Mouse (Mus musculus) midbrain, embryonic 11.5 days (tissue): ENCODE results near the gene Hfe. TPM values are rescaled to one million over a fixed set of nuclear protein-coding genes. Genes with fewer than 3 reads are reported as not detected.
"Not testable (repeated sequence)": the region's sequence is repeated elsewhere in the genome, so short reads cannot be mapped to it uniquely, and the experiment has no call there.

Source experiments
- ATAC-seq: fragments of 200-750 bp; cut with Nextera tagmentation; 2 replicates; pipeline ENCODE4 v1.8.0; 2017; ENCODE audit warnings: moderate TSS enrichment, moderate library complexity; ENCODE audit not compliant: low FRiP score
- DNase-seq: peaks from one replicate; pipeline ENCODE4 v3.0.0; 2015; ENCODE audit warnings: low spot score; ENCODE audit errors: missing footprints
- H3K27ac ChIP-seq: fragments of 300-500 bp; sonication (generic); 2 replicates; pipeline ENCODE4 v1.5.1; 2014; ENCODE audit warnings: low read depth, low read length
- H3K27me3 ChIP-seq: fragments of 300-500 bp; sonication (generic); 2 replicates; pipeline ENCODE4 v1.6.1; 2014; ENCODE audit warnings: mild to moderate bottlenecking, low read length, moderate library complexity, mixed read lengths; ENCODE audit not compliant: control insufficient read depth, insufficient read depth
- H3K36me3 ChIP-seq: fragments of 300-500 bp; sonication (generic); 2 replicates; pipeline ENCODE4 v1.6.1; 2014; ENCODE audit warnings: mild to moderate bottlenecking, low read length, moderate library complexity, mixed read lengths; ENCODE audit not compliant: control insufficient read depth, insufficient read depth
- H3K4me1 ChIP-seq: fragments of 300-500 bp; sonication (generic); 2 replicates; pipeline ENCODE4 v1.6.1; 2014; ENCODE audit warnings: low read length; ENCODE audit not compliant: control insufficient read depth, insufficient read depth
- H3K4me2 ChIP-seq: fragments of 300-500 bp; sonication (generic); 2 replicates; pipeline ENCODE4 v1.6.1; 2014; ENCODE audit warnings: mild to moderate bottlenecking, moderate library complexity
- H3K4me3 ChIP-seq: fragments of 300-500 bp; sonication (generic); 2 replicates; pipeline ENCODE4 v1.5.1; 2014; ENCODE audit warnings: low read depth, low read length
- H3K9ac ChIP-seq: fragments of 300-500 bp; sonication (generic); 2 replicates; pipeline ENCODE4 v1.6.1; 2014; ENCODE audit warnings: low read length
- H3K9me3 ChIP-seq: fragments of 300-500 bp; sonication (generic); 2 replicates; pipeline ENCODE4 v1.6.1; 2016; ENCODE audit warnings: low read length; ENCODE audit not compliant: control insufficient read depth
- WGBS: fragments of 180-500 bp; shearing (Covaris S2); extraction: QIAGEN DNeasy Blood & Tissue Kit; methylation state at CpG from one replicate; pipeline ENCODE4 v1.1.7; 2014; 5-methylcytosine and 5-hydroxymethylcytosine counted together
- polyA plus RNA-seq: library from polyadenylated mRNA; unstranded; fragments of >200 nt; fragmentation: Nextera tagmentation; extraction: Ambion mirVana; gene quantifications from 2 replicates; pipeline ENCODE4 v1.2.1, GENCODE M21; 2014

Gene Hfe
- polyA plus RNA-seq, 1 experiment from 2014 or later, result 2.7 TPM

DNA sequence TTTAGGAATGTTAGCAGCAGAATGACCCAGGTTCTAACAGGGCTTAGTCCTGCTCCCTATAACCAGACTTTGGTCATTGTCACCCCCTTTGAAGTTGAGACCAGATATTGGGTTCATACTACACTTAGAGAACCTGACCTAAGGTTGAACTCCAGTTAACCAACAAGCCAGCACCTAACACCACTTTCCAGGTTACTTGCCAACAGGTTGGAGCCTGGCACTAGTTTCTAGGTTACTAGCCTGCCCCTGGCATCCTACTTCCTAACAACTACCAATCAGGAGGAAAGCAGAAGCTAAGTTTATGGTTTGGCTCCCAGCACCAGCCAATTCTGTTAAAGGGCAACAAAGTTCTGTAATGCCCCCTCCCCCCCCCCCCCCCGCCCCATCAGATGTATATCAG, 14.6 kb upstream of the Hfe start:
- ATAC-seq, result no peak
- H3K36me3 ChIP-seq, result no peaks in the 10 kb centered on the region
- WGBS, result 33% methylated on average over 1 of the region's 1 CpGs
- H3K9me3 ChIP-seq, result no peaks in the 10 kb centered on the region
- H3K27me3 ChIP-seq, result no peaks in the 10 kb centered on the region
- no peak for DNase-seq
- H3K9ac ChIP-seq, result no peak overlapping the region
- no peak overlapping the region for H3K4me2 ChIP-seq
- H3K4me3 ChIP-seq, result no peak overlapping the region
- no peak overlapping the region for H3K27ac ChIP-seq
- no peaks in the 10 kb centered on the region for H3K4me1 ChIP-seq

GRCm38 (mm10) chr13:23724239-23724638, 13.6 kb upstream of the Hfe start:
- WGBS, result 87% methylated on average over 4 of the region's 4 CpGs
- ATAC-seq (no peak), DNase-seq (no peak)
- Histone ChIP-seq H3K4me1 (no peaks in the 10 kb centered on the region), H3K9ac (no peak overlapping the region), H3K36me3 (no peaks in the 10 kb centered on the region), H3K9me3 (no peaks in the 10 kb centered on the region), H3K27me3 (no peaks in the 10 kb centered on the region), H3K27ac (no peak overlapping the region), H3K4me3 (no peak overlapping the region), H3K4me2 (no peak overlapping the region)

- not testable (repeated sequence) for H3K4me2 ChIP-seq, H3K36me3 ChIP-seq, H3K27ac ChIP-seq, H3K9me3 ChIP-seq, DNase-seq, H3K4me3 ChIP-seq, H3K9ac ChIP-seq, ATAC-seq, H3K27me3 ChIP-seq, H3K4me1 ChIP-seq
- WGBS, result 12% methylated on average over 2 of the region's 2 CpGs
Observed at GRCm38 (mm10) chr13:23717593-23718245, 7.1 kb upstream of the Hfe start.

- Histone ChIP-seq H3K4me2 (no peak overlapping the region), H3K36me3 (no peaks in the 10 kb centered on the region), H3K4me3 (no peak overlapping the region), H3K27me3 (no peaks in the 10 kb centered on the region), H3K27ac (no peak overlapping the region), H3K9me3 (no peaks in the 10 kb centered on the region), H3K4me1 (no peaks in the 10 kb centered on the region), H3K9ac (no peak overlapping the region)
- ATAC-seq (no peak), DNase-seq (no peak)
- 53% methylated on average over 11 of the region's 11 CpGs for WGBS
Observed at GRCm38 (mm10) chr13:23717176-23717575, 6.5 kb upstream of the Hfe start.

GRCm38 (mm10) chr13:23716261-23717042, 5.8 kb upstream of the Hfe start:
- no peak overlapping the region for H3K9ac ChIP-seq
- WGBS, result 84% methylated on average over 5 of the region's 5 CpGs
- ATAC-seq (no peak), DNase-seq (no peak)
- no peak overlapping the region for H3K27ac ChIP-seq
- H3K27me3 ChIP-seq, result no peaks in the 10 kb centered on the region
- H3K9me3 ChIP-seq, result no peaks in the 10 kb centered on the region
- no peaks in the 10 kb centered on the region for H3K4me1 ChIP-seq
- no peak overlapping the region for H3K4me3 ChIP-seq
- no peaks in the 10 kb centered on the region for H3K36me3 ChIP-seq
- no peak overlapping the region for H3K4me2 ChIP-seq

- H3K27me3 ChIP-seq, result no peaks in the 10 kb centered on the region
- DNase-seq, result no peak
- peak overlapping the region; percentile 51 for H3K4me2 ChIP-seq
- peaks cover 11% of the 10 kb centered on the region for H3K4me1 ChIP-seq
- peak overlapping the region; percentile 51 for H3K9ac ChIP-seq
- WGBS, result 26% methylated on average over 12 of the region's 15 CpGs
- H3K4me3 ChIP-seq, result peak overlapping the region; percentile 22
- H3K36me3 ChIP-seq, result no peaks in the 10 kb centered on the region
- no peaks in the 10 kb centered on the region for H3K9me3 ChIP-seq
- no peak overlapping the region; the same call in 1 of the 2 replicates for H3K27ac ChIP-seq
- peak; percentile 44; the same call in 1 of the 2 replicates for ATAC-seq
Observed at GRCm38 (mm10) chr13:23709714-23710373, 810 bp downstream of the Hfe start.

DNA sequence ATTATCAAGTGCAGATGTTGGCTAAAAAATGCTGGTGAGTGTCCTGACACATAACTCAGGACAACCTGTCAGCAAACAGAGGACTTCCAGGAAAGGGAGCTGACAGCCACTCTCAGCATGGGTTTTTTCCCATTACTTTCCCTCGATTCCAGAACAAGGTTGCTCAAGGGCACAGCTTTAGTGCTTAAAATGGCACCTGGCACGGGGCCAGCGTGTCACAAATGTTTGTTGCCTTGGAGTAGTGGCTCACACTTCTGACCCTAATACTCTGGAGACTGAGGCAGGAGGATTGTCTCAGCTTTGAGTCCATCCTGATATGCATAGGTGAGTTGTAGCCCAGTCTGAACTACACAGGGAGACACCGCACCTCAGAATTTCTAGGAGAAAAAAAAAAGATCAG, 2.0 kb downstream of the Hfe start:
- no peaks in the 10 kb centered on the region for H3K27me3 ChIP-seq
- H3K9ac ChIP-seq, result no peak overlapping the region
- no peaks in the 10 kb centered on the region for H3K36me3 ChIP-seq
- no peak overlapping the region for H3K4me2 ChIP-seq
- H3K27ac ChIP-seq, result no peak overlapping the region
- no peak for DNase-seq
- WGBS, result 90% methylated on average over 4 of the region's 4 CpGs
- no peak for ATAC-seq
- no peak overlapping the region for H3K4me3 ChIP-seq
- H3K4me1 ChIP-seq, result peaks cover 11% of the 10 kb centered on the region
- H3K9me3 ChIP-seq, result no peaks in the 10 kb centered on the region

- H3K9ac ChIP-seq, result no peak overlapping the region
- H3K36me3 ChIP-seq, result no peaks in the 10 kb centered on the region
- no peaks in the 10 kb centered on the region for H3K27me3 ChIP-seq
- H3K27ac ChIP-seq, result no peak overlapping the region
- no peaks in the 10 kb centered on the region for H3K9me3 ChIP-seq
- no peak overlapping the region for H3K4me3 ChIP-seq
- WGBS, result 87% methylated on average over 4 of the region's 4 CpGs
- DNase-seq (no peak), ATAC-seq (no peak)
- H3K4me2 ChIP-seq, result no peak overlapping the region
- peaks cover 11% of the 10 kb centered on the region for H3K4me1 ChIP-seq
Observed at GRCm38 (mm10) chr13:23708041-23708440, 2.6 kb downstream of the Hfe start.

DNA sequence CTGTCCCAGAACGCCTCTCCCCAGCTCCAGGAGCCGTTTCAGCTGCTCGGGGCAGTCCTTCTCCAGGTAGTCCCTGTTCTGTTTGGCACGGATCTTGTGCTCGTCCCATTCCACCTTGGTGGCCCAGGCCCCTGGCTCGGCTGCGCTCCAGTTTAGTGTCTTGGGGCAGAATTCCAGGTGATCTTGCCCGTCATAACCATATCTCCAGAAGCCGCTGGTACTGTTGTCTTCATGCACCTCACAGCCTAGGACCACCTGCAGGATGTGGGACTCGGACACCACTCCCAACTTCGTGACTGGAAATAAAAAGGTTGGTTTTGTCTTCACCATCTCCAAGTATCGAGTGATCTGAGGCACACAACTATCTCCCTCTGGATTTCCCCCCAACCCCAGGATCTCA, 3.9 kb downstream of the Hfe start:
- DNase-seq (no peak), ATAC-seq (no peak)
- H3K36me3 ChIP-seq, result no peaks in the 10 kb centered on the region
- H3K4me1 ChIP-seq, result peaks cover 11% of the 10 kb centered on the region
- H3K9ac ChIP-seq, result no peak overlapping the region
- H3K27me3 ChIP-seq, result no peaks in the 10 kb centered on the region
- H3K4me2 ChIP-seq, result no peak overlapping the region
- 93% methylated on average over 12 of the region's 12 CpGs for WGBS
- H3K9me3 ChIP-seq, result no peaks in the 10 kb centered on the region
- no peak overlapping the region for H3K27ac ChIP-seq
- no peak overlapping the region for H3K4me3 ChIP-seq
